Mouse (Mus musculus): ENCODE measurements around the gene Gpr173. TPM values are rescaled to one million over a fixed set of nuclear protein-coding genes. Genes with fewer than 3 reads are reported as not detected.

The Gpr173 gene
- total RNA-seq, 2 experiments from 2014 or later, result 6.2 to 7.1 TPM

GRCm38 (mm10) chrX:152306224-152306623 lies 62.3 kb downstream of the Gpr173 start:
- no peak for DNase-seq (ENCODE audit: low spot score in 2 of 2)

Other genes with a start within 250 kb of the Gpr173 start
- gene Iqsec2, start 224.4 kb downstream of the Gpr173 start, total RNA-seq (2021), result 10 to 100 TPM; 30.5 to 40.2 TPM
- 10 to 100 TPM; 56.5 to 87.3 TPM for gene Kdm5c, start 135.7 kb downstream of the Gpr173 start, total RNA-seq (2021)
- 10 to 100 TPM; 11.7 to 12.7 TPM for gene Kantr, start 41.2 kb downstream of the Gpr173 start, total RNA-seq (2021)
- 10 to 100 TPM; 53.5 to 55.2 TPM for gene Tspyl2, start 26.3 kb downstream of the Gpr173 start, total RNA-seq (2021)
- gene Cldn34a, start 194.6 kb upstream of the Gpr173 start, total RNA-seq (2021), result not detected

Data from adrenal gland, postnatal 4 days (tissue).